Mouse (Mus musculus) ES-Bruce4 (cell line): Measurements from ENCODE around the gene Mpig6b.

Experiments
- CTCF ChIP-seq: IDR thresholded peaks from one replicate; pipeline ENCODE4 v1.8.1; 2011; ENCODE audit warnings: low read depth, low read length
- POLR2A ChIP-seq: IDR thresholded peaks from one replicate; pipeline ENCODE4 v1.8.1; 2011; ENCODE audit warnings: low read length; ENCODE audit not compliant: insufficient read depth

- TF ChIP-seq POLR2A (no peak), CTCF (no peak)
Observed at GRCm38 (mm10) chr17:35028315-35028714, 37.7 kb downstream of the Mpig6b start.
